Mouse (Mus musculus): ENCODE data around the gene Smagp. TPM values are rescaled to one million over a fixed set of nuclear protein-coding genes. Genes with fewer than 3 reads are reported as not detected.
A peak's percentile ranks its signal among the peaks of the same experiment; 100 is the strongest.

Smagp gene
- total and polyA plus RNA-seq, 3 experiments, result 11.6 to 21.1 (median 12.9) TPM

GRCm38 (mm10) chr15:100676521-100676920 lies 39.8 kb upstream of the Smagp start:
- Histone ChIP-seq H3K9ac (ENCODE audit: low read depth, low read length) (no peak overlapping the region), H3K4me1 (ENCODE audit: control insufficient read depth, insufficient read depth, low read length) (peaks cover 7% of the 10 kb centered on the region), H3K79me2 (replicated peaks; ENCODE audit: control insufficient read depth, insufficient read depth, low read length) (no peaks in the 10 kb centered on the region), H3K36me3 (ENCODE audit: control insufficient read depth, insufficient read depth, low read length) (no peaks in the 10 kb centered on the region), H3K4me3 (no peak overlapping the region), H3K27me3 (ENCODE audit: control insufficient read depth, insufficient read depth, low read length) (no peaks in the 10 kb centered on the region), H3K27ac (no peak overlapping the region)
- DNase-seq, result no peak
- WGBS, result 85% methylated on average over 1 of the region's 1 CpGs
- peak; percentile 36 for TF ChIP-seq CTCF (IDR thresholded peaks at IDR 0.05)
- TF ChIP-seq EP300 (IDR thresholded peaks at IDR 0.05; ENCODE audit: insufficient read depth, low read depth, low read length), result no peak
- TF ChIP-seq POLR2A (IDR thresholded peaks at IDR 0.05; ENCODE audit: insufficient read depth, low read depth, low read length), result no peak
- intact Hi-C loops (cut with DNase I), result no loop called here

DNA sequence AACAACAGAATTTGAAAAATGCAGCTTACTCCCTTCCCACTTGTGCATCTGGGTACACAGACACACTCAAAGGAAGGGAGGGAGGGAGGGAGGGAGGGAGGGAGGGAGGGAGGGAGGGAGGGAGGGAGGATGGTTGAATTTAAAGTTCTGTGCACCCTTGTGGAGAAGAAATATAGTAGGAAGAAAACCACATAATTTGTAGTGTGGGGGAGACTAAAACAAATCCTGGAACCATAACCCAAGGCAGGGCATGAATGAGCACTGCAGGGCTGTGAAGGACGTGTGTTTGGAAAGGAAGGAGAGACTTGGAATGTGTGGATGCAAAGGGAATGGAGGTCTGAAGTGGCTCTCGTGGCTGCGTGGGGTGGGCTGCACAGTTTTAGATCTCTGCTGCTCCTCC lies 38.7 kb upstream of the Smagp start:
- H3K27me3 ChIP-seq (ENCODE audit: control insufficient read depth, insufficient read depth, low read length), result no peaks in the 10 kb centered on the region
- intact Hi-C loops (cut with DNase I), result no loop called here
- no peak overlapping the region for H3K4me3 ChIP-seq
- 66% methylated on average over 3 of the region's 3 CpGs for WGBS
- H3K79me2 ChIP-seq (replicated peaks; ENCODE audit: control insufficient read depth, insufficient read depth, low read length), result no peaks in the 10 kb centered on the region
- H3K27ac ChIP-seq, result no peak overlapping the region
- peaks cover 7% of the 10 kb centered on the region for H3K4me1 ChIP-seq (ENCODE audit: control insufficient read depth, insufficient read depth, low read length)
- no peak overlapping the region for H3K9ac ChIP-seq (ENCODE audit: low read depth, low read length)
- TF ChIP-seq EP300 (IDR thresholded peaks at IDR 0.05; ENCODE audit: insufficient read depth, low read depth, low read length), result no peak
- no peak for TF ChIP-seq POLR2A (IDR thresholded peaks at IDR 0.05; ENCODE audit: insufficient read depth, low read depth, low read length)
- no peak for TF ChIP-seq CTCF (IDR thresholded peaks at IDR 0.05)
- H3K36me3 ChIP-seq (ENCODE audit: control insufficient read depth, insufficient read depth, low read length), result no peaks in the 10 kb centered on the region
- DNase-seq, result no peak

DNA sequence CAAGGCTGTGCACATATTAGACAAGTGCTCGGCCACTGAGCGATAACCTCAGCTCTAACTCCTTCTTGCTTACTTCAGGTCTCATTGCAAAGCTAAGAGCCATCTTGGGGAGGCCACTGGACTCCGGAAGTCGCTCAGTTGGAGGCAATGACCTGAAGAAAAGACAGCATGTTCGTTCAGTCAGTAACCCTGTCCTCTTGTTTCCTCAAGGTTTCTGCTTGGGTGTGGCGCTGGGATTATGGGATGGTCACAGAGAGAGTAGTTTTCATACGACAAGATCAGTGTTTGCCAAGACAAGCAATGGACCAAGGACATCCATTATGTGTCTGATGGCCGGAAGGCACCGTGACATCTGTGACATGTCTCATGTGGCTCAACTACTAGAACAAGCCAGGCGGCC lies 37.8 kb upstream of the Smagp start:
- intact Hi-C loops (cut with DNase I), result no loop called here
- Histone ChIP-seq H3K4me1 (ENCODE audit: control insufficient read depth, insufficient read depth, low read length) (peaks cover 7% of the 10 kb centered on the region), H3K27ac (no peak overlapping the region)

DNA sequence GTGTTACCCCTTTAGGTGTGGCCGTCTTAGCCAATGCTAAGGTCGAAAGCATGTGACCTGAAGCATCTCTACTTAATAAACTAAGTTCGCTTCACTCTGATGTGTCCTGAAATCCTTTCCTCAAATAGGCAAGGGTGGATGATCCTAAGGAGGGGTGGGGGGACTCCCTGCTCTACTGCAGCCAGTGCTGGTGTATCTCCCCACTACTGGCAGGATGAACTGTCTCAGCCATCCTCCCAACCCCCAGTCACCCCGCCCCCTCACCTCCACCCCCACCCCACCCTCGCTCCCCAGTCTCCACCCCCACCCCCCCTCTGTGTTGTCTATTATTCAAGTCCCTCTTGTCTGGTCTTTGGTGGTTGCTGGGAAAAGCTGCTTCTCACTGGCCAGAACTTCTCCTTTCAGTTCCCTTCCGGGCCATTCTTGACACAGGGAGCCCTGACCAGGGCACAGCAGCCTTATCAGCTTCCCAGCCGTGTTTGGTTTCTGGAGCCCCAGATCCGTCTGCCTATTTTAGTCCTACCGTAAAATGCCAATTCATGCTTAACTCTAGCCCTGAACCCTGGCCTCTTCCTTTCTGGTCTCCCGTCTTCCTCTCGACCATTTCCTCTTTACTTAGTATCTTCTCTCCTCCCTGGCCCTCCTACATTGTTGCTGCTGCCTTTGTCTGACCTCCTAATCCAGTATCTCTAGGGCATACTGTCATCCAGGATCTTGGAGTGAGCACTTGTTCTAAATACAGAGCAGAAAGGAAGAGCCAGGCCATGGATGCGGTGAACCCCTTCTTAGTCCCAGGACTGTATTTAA lies 37.0 kb upstream of the Smagp start:
- TF ChIP-seq EP300 (IDR thresholded peaks at IDR 0.05; ENCODE audit: insufficient read depth, low read depth, low read length), result no peak
- intact Hi-C loops (cut with DNase I), result no loop called here
- DNase-seq, result peak in 1 of 2 experiments; percentile 42
- Histone ChIP-seq H3K36me3 (ENCODE audit: control insufficient read depth, insufficient read depth, low read length) (no peaks in the 10 kb centered on the region), H3K4me1 (ENCODE audit: control insufficient read depth, insufficient read depth, low read length) (peaks cover 7% of the 10 kb centered on the region), H3K4me3 (no peak overlapping the region), H3K27ac (no peak overlapping the region), H3K27me3 (ENCODE audit: control insufficient read depth, insufficient read depth, low read length) (no peaks in the 10 kb centered on the region), H3K79me2 (replicated peaks; ENCODE audit: control insufficient read depth, insufficient read depth, low read length) (no peaks in the 10 kb centered on the region), H3K9ac (ENCODE audit: low read depth, low read length) (no peak overlapping the region)
- WGBS, result 25% methylated on average over 12 of the region's 12 CpGs

More for the DNA sequence above, 37.8 kb upstream of the Smagp start:
- no peaks in the 10 kb centered on the region for H3K27me3 ChIP-seq (ENCODE audit: control insufficient read depth, insufficient read depth, low read length)
- 79% methylated on average over 10 of the region's 10 CpGs for WGBS
- no peak for DNase-seq
- no peak for TF ChIP-seq CTCF (IDR thresholded peaks at IDR 0.05)
- TF ChIP-seq POLR2A (IDR thresholded peaks at IDR 0.05; ENCODE audit: insufficient read depth, low read depth, low read length), result no peak
- TF ChIP-seq EP300 (IDR thresholded peaks at IDR 0.05; ENCODE audit: insufficient read depth, low read depth, low read length), result no peak
- H3K36me3 ChIP-seq (ENCODE audit: control insufficient read depth, insufficient read depth, low read length), result no peaks in the 10 kb centered on the region
- no peak overlapping the region for H3K9ac ChIP-seq (ENCODE audit: low read depth, low read length)
- no peak overlapping the region for H3K4me3 ChIP-seq
- no peaks in the 10 kb centered on the region for H3K79me2 ChIP-seq (replicated peaks; ENCODE audit: control insufficient read depth, insufficient read depth, low read length)

DNA sequence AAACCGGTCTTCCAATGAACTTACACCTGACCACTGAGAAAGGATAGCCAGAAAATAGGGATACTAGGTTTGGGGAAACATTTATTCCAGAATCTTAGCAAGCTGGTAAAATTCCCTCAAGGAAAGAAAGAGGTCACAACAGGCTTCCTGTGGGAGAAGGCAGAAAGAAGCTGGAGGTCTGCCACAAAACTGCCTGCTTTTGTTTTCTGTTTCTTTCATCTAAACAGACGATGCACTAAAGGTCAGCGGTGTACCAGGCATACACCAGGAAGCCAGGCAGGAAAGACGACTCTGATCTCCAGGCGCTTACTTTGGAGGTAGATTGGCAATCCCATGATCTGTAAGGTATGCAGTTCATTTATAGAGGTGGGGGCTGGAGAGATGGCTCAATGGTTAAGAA lies 34.1 kb upstream of the Smagp start:
- Histone ChIP-seq H3K79me2 (replicated peaks; ENCODE audit: control insufficient read depth, insufficient read depth, low read length) (no peaks in the 10 kb centered on the region), H3K27me3 (ENCODE audit: control insufficient read depth, insufficient read depth, low read length) (no peaks in the 10 kb centered on the region), H3K4me1 (ENCODE audit: control insufficient read depth, insufficient read depth, low read length) (peaks cover 10% of the 10 kb centered on the region), H3K27ac (no peak overlapping the region), H3K9ac (ENCODE audit: low read depth, low read length) (no peak overlapping the region), H3K4me3 (no peak overlapping the region), H3K36me3 (ENCODE audit: control insufficient read depth, insufficient read depth, low read length) (no peaks in the 10 kb centered on the region)
- TF ChIP-seq EP300 (IDR thresholded peaks at IDR 0.05; ENCODE audit: insufficient read depth, low read depth, low read length), result no peak
- TF ChIP-seq POLR2A (IDR thresholded peaks at IDR 0.05; ENCODE audit: insufficient read depth, low read depth, low read length), result no peak
- no peak for TF ChIP-seq CTCF (IDR thresholded peaks at IDR 0.05)
- 49% methylated on average over 5 of the region's 5 CpGs for WGBS
- DNase-seq, result no peak
- intact Hi-C loops (cut with DNase I), result no loop called here

- no peaks in the 10 kb centered on the region for H3K36me3 ChIP-seq (ENCODE audit: control insufficient read depth, insufficient read depth, low read length)
- H3K79me2 ChIP-seq (replicated peaks; ENCODE audit: control insufficient read depth, insufficient read depth, low read length), result no peaks in the 10 kb centered on the region
- H3K4me1 ChIP-seq (ENCODE audit: control insufficient read depth, insufficient read depth, low read length), result peaks cover 10% of the 10 kb centered on the region
- no peak for DNase-seq
- H3K27ac ChIP-seq, result no peak overlapping the region
- no peak overlapping the region for H3K4me3 ChIP-seq
- TF ChIP-seq CTCF (IDR thresholded peaks at IDR 0.05) (no peak), POLR2A (IDR thresholded peaks at IDR 0.05; ENCODE audit: insufficient read depth, low read depth, low read length) (no peak)
- intact Hi-C loops (cut with DNase I), result no loop called here
- H3K9ac ChIP-seq (ENCODE audit: low read depth, low read length), result no peak overlapping the region
- whole genome bisulfite sequencing, result 83% methylated on average over 8 of the region's 8 CpGs
- H3K27me3 ChIP-seq (ENCODE audit: control insufficient read depth, insufficient read depth, low read length), result no peaks in the 10 kb centered on the region
These were observed 33.3 kb upstream of the Smagp start for GRCm38 (mm10) chr15:100670004-100670403.
